Mouse (Mus musculus): ENCODE results near the gene Rap2a.
A peak's percentile ranks its signal among the peaks of the same experiment; 100 is the strongest.

- TF ChIP-seq NANOG (IDR thresholded peaks at IDR 0.05; ENCODE audit: borderline replicate concordance, low read length) (peak; percentile 58; the same call in 1 of the 2 replicates), CTCF (conservative IDR thresholded peaks at IDR 0.05; ENCODE audit: low read length) (no peak)
These were observed 6.3 kb downstream of the Rap2a start for GRCm38 (mm10) chr14:120484561-120484960.

Data from E14TG2a.4 (cell line).